Mouse (Mus musculus) heart, embryonic 14.5 days (tissue): ENCODE measurements around the gene Rora. TPM values are rescaled to one million over a fixed set of nuclear protein-coding genes. Genes with fewer than 3 reads are reported as not detected.

Source experiments
- ATAC-seq: fragments of 200-750 bp; cut with Nextera tagmentation; 2 replicates; pipeline ENCODE4 v1.8.0; 2017; ENCODE audit warnings: low read depth, moderate TSS enrichment; ENCODE audit not compliant: insufficient number of reproducible peaks, insufficient read depth, low FRiP score
- H3K27ac ChIP-seq, 2 experiments: fragments of 200-500 bp in 1 of 2; fragments of 300-500 bp in 1 of 2; sonication (generic) in 1 of 2; replicated peaks in 1 of 2; 2 replicates each; pipeline ENCODE4 v1.5.1; 2012 to 2014; ENCODE audit warnings: low read depth in 2 of 2, low read length in 2 of 2, control low read depth in 1 of 2, mild to moderate bottlenecking in 1 of 2, mixed read lengths in 1 of 2; ENCODE audit not compliant: control insufficient read depth in 1 of 2, insufficient read depth in 1 of 2
- H3K27me3 ChIP-seq: fragments of 300-500 bp; sonication (generic); 2 replicates; pipeline ENCODE4 v1.6.1; 2014; ENCODE audit warnings: mild to moderate bottlenecking, low read length, control low read depth; ENCODE audit not compliant: control insufficient read depth, insufficient read depth
- H3K36me3 ChIP-seq: fragments of 300-500 bp; sonication (generic); 2 replicates; pipeline ENCODE4 v1.6.1; 2014; ENCODE audit warnings: mild to moderate bottlenecking, control low read depth, low read length, mixed read lengths; ENCODE audit not compliant: control insufficient read depth, insufficient read depth
- H3K4me1 ChIP-seq, 2 experiments: fragments of 200-500 bp in 1 of 2; fragments of 300-500 bp in 1 of 2; sonication (generic) in 1 of 2; 2 replicates each; pipeline ENCODE4 v1.6.1; 2012 to 2014; ENCODE audit warnings: low read length in 2 of 2, control low read depth in 1 of 2, mixed read lengths in 1 of 2; ENCODE audit not compliant: control insufficient read depth in 2 of 2, insufficient read depth in 2 of 2
- H3K4me2 ChIP-seq: fragments of 300-500 bp; sonication (generic); 2 replicates; pipeline ENCODE4 v1.6.1; 2014; ENCODE audit warnings: mild to moderate bottlenecking, low read length
- H3K4me3 ChIP-seq, 2 experiments: fragments of 200-500 bp in 1 of 2; fragments of 300-500 bp in 1 of 2; sonication (generic) in 1 of 2; 2 replicates each; pipeline ENCODE4 v1.5.1; 2012 to 2014; ENCODE audit warnings: low read length in 2 of 2, mild to moderate bottlenecking in 2 of 2, control low read depth in 1 of 2, low read depth in 1 of 2, moderate library complexity in 1 of 2; ENCODE audit not compliant: control insufficient read depth in 1 of 2, insufficient read depth in 1 of 2
- H3K9ac ChIP-seq: fragments of 300-500 bp; sonication (generic); 2 replicates; pipeline ENCODE4 v1.6.1; 2014; ENCODE audit warnings: mild to moderate bottlenecking, low read length
- H3K9me3 ChIP-seq: fragments of 300-500 bp; sonication (generic); 2 replicates; pipeline ENCODE4 v1.6.1; 2016; ENCODE audit warnings: low read length, control low read depth; ENCODE audit not compliant: control insufficient read depth
- WGBS: fragments of 180-500 bp; shearing (Covaris S2); extraction: QIAGEN DNeasy Blood & Tissue Kit; methylation state at CpG from one replicate; pipeline ENCODE4 v1.1.7; 2014; 5-methylcytosine and 5-hydroxymethylcytosine counted together
- polyA plus RNA-seq: library from polyadenylated mRNA; unstranded; fragments of >200 nt; fragmentation: Nextera tagmentation; extraction: Ambion mirVana; gene quantifications from 2 replicates; pipeline ENCODE4 v1.2.1, GENCODE M21; 2014

The Rora gene
- polyA plus RNA-seq, 1 experiment from 2014 or later, result 6.9 TPM

GRCm38 (mm10) chr9:69302846-69303245 lies 649.3 kb downstream of the Rora start:
- ATAC-seq, result no peak
- no peaks in the 10 kb centered on the region for H3K27me3 ChIP-seq
- H3K9ac ChIP-seq, result no peak overlapping the region
- no peaks in the 10 kb centered on the region for H3K36me3 ChIP-seq
- no peaks in the 10 kb centered on the region for H3K9me3 ChIP-seq
- 52% methylated on average over 5 of the region's 5 CpGs for WGBS
- H3K4me1 ChIP-seq, result peaks cover 8 to 11% of the 10 kb centered on the region in 2 experiments; a peak in 3 of 4 replicates
- H3K27ac ChIP-seq, result no peak overlapping the region
- no peak overlapping the region for H3K4me3 ChIP-seq
- no peak overlapping the region for H3K4me2 ChIP-seq

GRCm38 (mm10) chr9:69303346-69303944 lies 649.9 kb downstream of the Rora start:
- Histone ChIP-seq H3K9me3 (no peaks in the 10 kb centered on the region), H3K27ac (no peak overlapping the region), H3K4me3 (no peak overlapping the region), H3K36me3 (no peaks in the 10 kb centered on the region), H3K4me2 (no peak overlapping the region), H3K27me3 (no peaks in the 10 kb centered on the region), H3K9ac (no peak overlapping the region), H3K4me1 (peaks cover 9 to 11% of the 10 kb centered on the region in 2 experiments; a peak in 3 of 4 replicates)
- 76% methylated on average over 4 of the region's 4 CpGs for WGBS
- no peak for ATAC-seq

- no peak for ATAC-seq
- Histone ChIP-seq H3K9ac (no peak overlapping the region), H3K36me3 (no peaks in the 10 kb centered on the region), H3K27me3 (no peaks in the 10 kb centered on the region), H3K27ac (no peak overlapping the region), H3K4me1 (peaks cover 7 to 8% of the 10 kb centered on the region in 2 experiments; a peak in 3 of 4 replicates), H3K9me3 (no peaks in the 10 kb centered on the region), H3K4me2 (no peak overlapping the region), H3K4me3 (no peak overlapping the region)
- whole genome bisulfite sequencing, result 83% methylated on average over 4 of the region's 4 CpGs
Observed at GRCm38 (mm10) chr9:69303962-69304361, 650.4 kb downstream of the Rora start.

GRCm38 (mm10) chr9:69304492-69304891 lies 650.9 kb downstream of the Rora start:
- no peaks in the 10 kb centered on the region for H3K27me3 ChIP-seq
- H3K4me1 ChIP-seq, result peaks cover 5 to 7% of the 10 kb centered on the region in 2 experiments; a peak in 3 of 4 replicates
- H3K36me3 ChIP-seq, result no peaks in the 10 kb centered on the region
- no peak overlapping the region for H3K9ac ChIP-seq
- no peak overlapping the region for H3K4me3 ChIP-seq
- ATAC-seq, result no peak
- 80% methylated on average over 10 of the region's 10 CpGs for WGBS
- no peak overlapping the region for H3K27ac ChIP-seq
- H3K4me2 ChIP-seq, result no peak overlapping the region
- no peaks in the 10 kb centered on the region for H3K9me3 ChIP-seq

- Histone ChIP-seq H3K27me3 (no peaks in the 10 kb centered on the region), H3K4me1 (peaks cover 5 to 7% of the 10 kb centered on the region in 2 experiments; a peak in 3 of 4 replicates), H3K9me3 (no peaks in the 10 kb centered on the region), H3K9ac (no peak overlapping the region), H3K4me2 (no peak overlapping the region), H3K4me3 (no peak overlapping the region), H3K36me3 (no peaks in the 10 kb centered on the region), H3K27ac (no peak overlapping the region)
- WGBS, result 63% methylated on average over 3 of the region's 3 CpGs
- ATAC-seq, result no peak
Observed at GRCm38 (mm10) chr9:69304991-69305390, 651.4 kb downstream of the Rora start.

GRCm38 (mm10) chr9:69306734-69307528 lies 653.3 kb downstream of the Rora start:
- Histone ChIP-seq H3K4me2 (no peak overlapping the region), H3K9me3 (no peaks in the 10 kb centered on the region), H3K4me3 (no peak overlapping the region), H3K27ac (no peak overlapping the region), H3K9ac (no peak overlapping the region), H3K4me1 (peaks cover 2 to 4% of the 10 kb centered on the region in 2 experiments; a peak in 2 of 4 replicates), H3K36me3 (no peaks in the 10 kb centered on the region), H3K27me3 (no peaks in the 10 kb centered on the region)
- WGBS, result 87% methylated on average over 9 of the region's 9 CpGs
- no peak for ATAC-seq

GRCm38 (mm10) chr9:69307974-69308373 lies 654.4 kb downstream of the Rora start:
- no peaks in the 10 kb centered on the region for H3K27me3 ChIP-seq
- H3K36me3 ChIP-seq, result no peaks in the 10 kb centered on the region
- peaks cover 0 to 4% of the 10 kb centered on the region in 2 experiments; a peak in 1 of 4 replicates for H3K4me1 ChIP-seq
- no peak for ATAC-seq
- H3K4me2 ChIP-seq, result no peak overlapping the region
- 78% methylated on average over 11 of the region's 11 CpGs for WGBS
- no peak overlapping the region for H3K27ac ChIP-seq
- H3K4me3 ChIP-seq, result no peak overlapping the region
- H3K9me3 ChIP-seq, result no peaks in the 10 kb centered on the region
- no peak overlapping the region for H3K9ac ChIP-seq
